Mouse (Mus musculus): ENCODE measurements around the gene Fmo6. TPM values are rescaled to one million over a fixed set of nuclear protein-coding genes. Genes with fewer than 3 reads are reported as not detected.

Fmo6 gene
- polyA plus RNA-seq (2015; fragmentation: Nextera tagmentation; extraction: Ambion mirVana), result not detected in 2 replicates

DNA sequence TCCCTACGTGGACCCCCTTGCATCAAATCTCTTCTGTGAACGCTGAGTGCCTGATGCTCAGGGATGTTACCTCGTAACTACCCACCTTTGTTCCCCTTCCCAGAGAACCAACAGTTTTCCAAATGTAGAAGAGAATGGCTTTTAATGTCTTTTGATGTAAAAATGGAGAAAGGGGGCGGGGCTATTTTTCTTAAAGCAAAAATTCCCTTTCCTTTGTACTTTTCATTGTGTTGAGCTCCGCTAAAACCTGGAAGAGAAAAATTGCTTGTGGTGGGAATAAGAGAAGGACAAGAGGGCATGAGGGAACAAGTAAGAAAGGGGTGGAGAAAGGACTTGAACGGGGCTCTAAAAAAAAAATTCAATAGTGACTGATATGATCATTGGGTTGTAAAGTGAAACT is at the start of gene Fmo6:
Gene Fmo6 (minus strand): TSS at position 101 of the 400 bp plus-strand sequence.
- H3K36me3 ChIP-seq (ENCODE audit: control insufficient read depth, insufficient read depth, low read length), result no peaks in the 10 kb centered on the region
- 81% methylated on average over 6 of the region's 6 CpGs for WGBS
- no peaks in the 10 kb centered on the region for H3K9me3 ChIP-seq (ENCODE audit: control insufficient read depth, low read length)
- no peak within 1 kb of the TSS for H3K27ac ChIP-seq (ENCODE audit: low read length)
- ATAC-seq, result no peak
- H3K27me3 ChIP-seq (replicated peaks; ENCODE audit: control insufficient read depth, insufficient read depth, low read length), result no peaks in the 10 kb centered on the region
- no peaks in the 10 kb centered on the region for H3K4me1 ChIP-seq (ENCODE audit: control insufficient read depth, insufficient read depth, low read length)
- H3K4me2 ChIP-seq (ENCODE audit: low read depth, low read length), result no peak within 1 kb of the TSS
- H3K9ac ChIP-seq (ENCODE audit: low read depth, low read length), result no peak within 1 kb of the TSS
- H3K4me3 ChIP-seq (ENCODE audit: low read length), result no peak within 1 kb of the TSS

DNA sequence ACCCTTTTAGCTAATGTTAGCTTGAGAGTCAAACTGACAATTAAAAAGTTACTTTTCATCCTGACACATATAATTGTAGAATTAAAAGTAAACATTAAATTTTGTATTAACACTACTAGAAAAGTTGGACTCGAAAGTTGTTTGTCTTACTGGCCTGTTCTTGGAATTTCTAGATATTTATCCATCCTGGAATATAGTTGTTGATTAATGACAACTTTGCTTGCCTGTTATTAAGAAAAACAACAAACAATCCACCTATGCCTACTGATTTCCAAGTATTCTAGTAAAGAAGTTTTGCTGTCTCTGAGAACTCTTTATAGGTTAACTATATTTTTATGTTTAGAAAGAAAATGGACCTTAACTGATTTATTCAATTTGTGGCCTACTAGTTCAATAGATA is 49.5 kb upstream of the Fmo6 start:
- no peaks in the 10 kb centered on the region for H3K36me3 ChIP-seq (ENCODE audit: control insufficient read depth, insufficient read depth, low read length)
- 79% methylated on average over 1 of the region's 1 CpGs for WGBS

DNA sequence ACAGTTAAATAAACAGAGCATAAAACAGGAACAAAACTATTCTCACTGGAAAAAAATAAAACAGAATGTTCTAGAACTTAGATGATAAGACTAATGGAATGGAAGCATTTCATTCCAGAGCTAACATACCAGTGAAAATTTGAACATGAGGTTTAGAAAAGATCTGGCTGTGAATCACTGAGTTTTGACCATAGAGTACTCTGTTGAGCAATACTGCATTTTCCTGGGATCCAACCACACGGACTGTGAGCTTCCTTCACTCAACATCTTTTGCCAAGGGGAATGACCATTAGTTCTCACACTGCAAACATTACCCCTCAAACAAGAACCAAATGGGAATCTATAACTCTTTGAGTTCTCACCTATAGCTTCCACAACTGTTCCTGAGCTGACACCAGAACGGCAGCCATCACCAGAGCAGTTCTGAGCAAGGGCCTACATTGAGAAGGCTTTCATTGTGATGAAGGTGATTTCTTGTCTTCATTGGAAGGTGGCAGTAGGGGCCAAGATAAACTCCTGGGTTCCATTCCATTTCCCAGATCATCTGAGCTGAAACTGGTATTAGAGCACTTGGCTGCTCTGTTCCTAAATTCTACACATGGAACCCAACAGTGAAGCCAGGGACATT is 48.9 kb upstream of the Fmo6 start:
- Histone ChIP-seq H3K36me3 (ENCODE audit: control insufficient read depth, insufficient read depth, low read length) (no peaks in the 10 kb centered on the region), H3K4me1 (ENCODE audit: control insufficient read depth, insufficient read depth, low read length) (no peaks in the 10 kb centered on the region), H3K27ac (ENCODE audit: low read length) (no peak overlapping the region), H3K9ac (ENCODE audit: low read depth, low read length) (no peak overlapping the region), H3K27me3 (replicated peaks; ENCODE audit: control insufficient read depth, insufficient read depth, low read length) (no peaks in the 10 kb centered on the region), H3K4me3 (ENCODE audit: low read length) (no peak overlapping the region), H3K4me2 (ENCODE audit: low read depth, low read length) (no peak overlapping the region), H3K9me3 (ENCODE audit: control insufficient read depth, low read length) (no peaks in the 10 kb centered on the region)
- WGBS, result 89% methylated on average over 2 of the region's 2 CpGs
- ATAC-seq, result no peak

More for the DNA sequence above, 49.5 kb upstream of the Fmo6 start:
- H3K4me1 ChIP-seq (ENCODE audit: control insufficient read depth, insufficient read depth, low read length), result no peaks in the 10 kb centered on the region
- no peak for ATAC-seq
- H3K27ac ChIP-seq (ENCODE audit: low read length), result no peak overlapping the region
- no peak overlapping the region for H3K4me3 ChIP-seq (ENCODE audit: low read length)
- no peaks in the 10 kb centered on the region for H3K9me3 ChIP-seq (ENCODE audit: control insufficient read depth, low read length)
- H3K4me2 ChIP-seq (ENCODE audit: low read depth, low read length), result no peak overlapping the region
- H3K27me3 ChIP-seq (replicated peaks; ENCODE audit: control insufficient read depth, insufficient read depth, low read length), result no peaks in the 10 kb centered on the region
- no peak overlapping the region for H3K9ac ChIP-seq (ENCODE audit: low read depth, low read length)

DNA sequence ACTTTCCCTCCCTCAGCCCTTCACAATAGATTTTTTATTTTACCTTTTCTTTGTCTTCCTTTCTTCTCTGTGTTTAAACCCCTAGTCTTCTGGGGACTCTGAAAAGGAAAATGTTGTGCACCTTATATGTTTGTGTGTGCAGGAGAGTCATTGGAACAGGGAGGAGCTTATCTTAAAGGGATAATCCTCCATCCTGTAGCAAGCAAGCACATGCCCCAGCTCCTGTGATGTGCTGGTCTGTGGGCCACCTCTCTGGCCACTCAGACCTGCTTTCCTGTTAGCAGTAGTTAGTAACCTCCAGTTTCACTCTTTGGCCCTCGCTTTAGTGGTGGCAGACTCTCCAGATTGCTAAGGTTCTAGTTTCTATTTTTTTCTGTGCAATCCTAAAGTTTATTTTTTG is 47.1 kb upstream of the Fmo6 start, which contains the start of gene Fmo3:
Gene Fmo3 (minus strand): TSS at position 101 of the 400 bp plus-strand sequence.
- Histone ChIP-seq H3K27me3 (replicated peaks; ENCODE audit: control insufficient read depth, insufficient read depth, low read length) (no peaks in the 10 kb centered on the region), H3K36me3 (ENCODE audit: control insufficient read depth, insufficient read depth, low read length) (no peaks in the 10 kb centered on the region), H3K9ac (ENCODE audit: low read depth, low read length) (no peak within 1 kb of the TSS), H3K4me3 (ENCODE audit: low read length) (no peak within 1 kb of the TSS), H3K4me2 (ENCODE audit: low read depth, low read length) (no peak within 1 kb of the TSS), H3K4me1 (ENCODE audit: control insufficient read depth, insufficient read depth, low read length) (no peaks in the 10 kb centered on the region), H3K27ac (ENCODE audit: low read length) (no peak within 1 kb of the TSS), H3K9me3 (ENCODE audit: control insufficient read depth, low read length) (no peaks in the 10 kb centered on the region)
- ATAC-seq, result no peak
- WGBS, result 95% methylated on average over 1 of the region's 1 CpGs

DNA sequence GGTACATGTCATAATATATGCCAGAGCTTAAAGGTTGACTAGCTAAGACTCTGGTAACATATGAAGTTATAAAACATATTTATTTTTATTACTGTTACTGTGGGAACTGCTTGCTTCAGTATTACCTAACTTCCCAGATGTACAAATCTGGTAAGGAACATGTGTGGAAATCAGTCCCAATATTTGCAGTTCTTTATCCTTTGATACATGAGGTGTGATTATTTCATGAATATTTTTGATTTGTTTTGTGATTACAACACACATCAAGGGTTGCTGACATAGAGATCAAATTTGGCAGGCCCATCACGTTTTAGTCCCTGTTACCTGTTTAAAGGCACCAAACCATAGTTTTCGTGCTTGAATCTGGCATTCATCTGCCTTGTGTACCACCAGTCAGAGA is 26.2 kb upstream of the Fmo6 start:
- H3K9me3 ChIP-seq (ENCODE audit: control insufficient read depth, low read length), result no peaks in the 10 kb centered on the region
- WGBS, result 73% methylated on average over 2 of the region's 2 CpGs
- H3K4me2 ChIP-seq (ENCODE audit: low read depth, low read length), result no peak overlapping the region
- no peak overlapping the region for H3K27ac ChIP-seq (ENCODE audit: low read length)
- H3K27me3 ChIP-seq (replicated peaks; ENCODE audit: control insufficient read depth, insufficient read depth, low read length), result no peaks in the 10 kb centered on the region
- ATAC-seq, result no peak
- no peaks in the 10 kb centered on the region for H3K4me1 ChIP-seq (ENCODE audit: control insufficient read depth, insufficient read depth, low read length)
- no peaks in the 10 kb centered on the region for H3K36me3 ChIP-seq (ENCODE audit: control insufficient read depth, insufficient read depth, low read length)
- H3K9ac ChIP-seq (ENCODE audit: low read depth, low read length), result no peak overlapping the region
- no peak overlapping the region for H3K4me3 ChIP-seq (ENCODE audit: low read length)

DNA sequence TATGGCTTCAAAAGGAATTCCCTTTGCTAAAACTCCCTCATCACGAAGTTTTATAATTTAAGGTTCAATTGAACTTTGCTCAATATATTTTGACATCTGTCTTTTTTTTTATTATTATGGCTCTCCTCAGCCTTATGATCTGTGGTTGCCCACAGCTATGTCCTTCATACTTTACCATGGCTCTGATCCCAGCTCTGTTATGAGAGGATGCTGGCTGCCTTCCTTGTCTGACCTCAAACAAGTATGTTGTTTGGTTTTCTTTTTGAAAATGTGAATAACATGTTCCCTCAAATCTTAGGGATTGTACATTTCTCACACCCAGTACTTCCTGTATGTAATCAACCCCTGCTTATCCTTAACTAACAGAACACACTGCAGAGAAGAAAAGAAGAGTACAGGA is 20.1 kb upstream of the Fmo6 start:
- Histone ChIP-seq H3K9me3 (ENCODE audit: control insufficient read depth, low read length) (no peaks in the 10 kb centered on the region), H3K4me1 (ENCODE audit: control insufficient read depth, insufficient read depth, low read length) (no peaks in the 10 kb centered on the region), H3K36me3 (ENCODE audit: control insufficient read depth, insufficient read depth, low read length) (no peaks in the 10 kb centered on the region), H3K9ac (ENCODE audit: low read depth, low read length) (no peak overlapping the region), H3K27ac (ENCODE audit: low read length) (no peak overlapping the region), H3K4me2 (ENCODE audit: low read depth, low read length) (no peak overlapping the region), H3K4me3 (ENCODE audit: low read length) (no peak overlapping the region), H3K27me3 (replicated peaks; ENCODE audit: control insufficient read depth, insufficient read depth, low read length) (no peaks in the 10 kb centered on the region)
- no peak for ATAC-seq
- 77% methylated on average over 1 of the region's 1 CpGs for WGBS

DNA sequence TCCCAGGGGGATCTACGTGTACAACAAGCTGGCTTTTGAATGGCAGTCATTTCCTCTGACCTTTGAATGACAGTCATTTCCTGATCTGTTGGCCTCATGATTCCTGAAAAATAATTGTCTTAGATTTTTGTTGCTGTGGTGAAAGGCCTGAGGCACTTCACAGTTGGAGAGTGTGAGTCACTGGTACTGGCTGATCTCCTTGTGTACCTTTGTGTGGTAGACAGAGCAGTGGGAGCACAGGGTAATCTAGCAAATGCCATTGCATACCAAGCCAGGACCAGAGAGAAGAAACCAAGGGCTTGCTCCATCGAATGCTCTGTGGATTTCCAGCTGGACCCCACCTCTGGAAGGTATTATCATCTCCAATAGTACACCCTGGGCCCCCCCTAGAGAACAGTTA is 15.8 kb upstream of the Fmo6 start:
- H3K4me1 ChIP-seq (ENCODE audit: control insufficient read depth, insufficient read depth, low read length), result no peaks in the 10 kb centered on the region
- H3K4me2 ChIP-seq (ENCODE audit: low read depth, low read length), result no peak overlapping the region
- no peak overlapping the region for H3K27ac ChIP-seq (ENCODE audit: low read length)
- no peak overlapping the region for H3K9ac ChIP-seq (ENCODE audit: low read depth, low read length)
- no peaks in the 10 kb centered on the region for H3K9me3 ChIP-seq (ENCODE audit: control insufficient read depth, low read length)
- 56% methylated on average over 2 of the region's 2 CpGs for WGBS
- no peaks in the 10 kb centered on the region for H3K27me3 ChIP-seq (replicated peaks; ENCODE audit: control insufficient read depth, insufficient read depth, low read length)
- no peaks in the 10 kb centered on the region for H3K36me3 ChIP-seq (ENCODE audit: control insufficient read depth, insufficient read depth, low read length)
- no peak overlapping the region for H3K4me3 ChIP-seq (ENCODE audit: low read length)
- ATAC-seq, result peak; percentile 46; the same call in 1 of the 2 replicates

DNA sequence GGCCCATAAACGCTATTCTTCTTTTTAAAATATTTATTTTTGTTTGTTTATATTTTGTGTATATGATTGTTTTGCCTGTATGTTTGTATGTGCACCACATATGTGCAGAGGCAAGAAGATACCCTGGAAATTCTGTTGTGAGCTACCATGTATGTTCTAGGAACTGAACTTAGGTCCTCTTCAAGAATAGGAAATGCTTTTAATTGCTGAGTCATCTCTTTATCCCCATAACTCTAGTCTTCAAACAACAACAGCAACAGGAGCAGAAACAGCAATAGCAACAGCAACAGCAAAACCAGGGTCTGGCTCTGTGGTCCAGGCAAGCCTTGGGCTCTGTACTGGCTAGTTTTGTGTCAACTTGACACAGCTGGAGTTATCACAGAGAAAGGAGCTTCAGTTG is 12.4 kb upstream of the Fmo6 start:
- Histone ChIP-seq H3K4me3 (ENCODE audit: low read length) (no peak overlapping the region), H3K27me3 (replicated peaks; ENCODE audit: control insufficient read depth, insufficient read depth, low read length) (no peaks in the 10 kb centered on the region), H3K27ac (ENCODE audit: low read length) (no peak overlapping the region), H3K4me2 (ENCODE audit: low read depth, low read length) (no peak overlapping the region), H3K4me1 (ENCODE audit: control insufficient read depth, insufficient read depth, low read length) (no peaks in the 10 kb centered on the region), H3K36me3 (ENCODE audit: control insufficient read depth, insufficient read depth, low read length) (no peaks in the 10 kb centered on the region), H3K9ac (ENCODE audit: low read depth, low read length) (no peak overlapping the region), H3K9me3 (ENCODE audit: control insufficient read depth, low read length) (no peaks in the 10 kb centered on the region)
- no peak for ATAC-seq
- 90% methylated on average over 1 of the region's 1 CpGs for WGBS

DNA sequence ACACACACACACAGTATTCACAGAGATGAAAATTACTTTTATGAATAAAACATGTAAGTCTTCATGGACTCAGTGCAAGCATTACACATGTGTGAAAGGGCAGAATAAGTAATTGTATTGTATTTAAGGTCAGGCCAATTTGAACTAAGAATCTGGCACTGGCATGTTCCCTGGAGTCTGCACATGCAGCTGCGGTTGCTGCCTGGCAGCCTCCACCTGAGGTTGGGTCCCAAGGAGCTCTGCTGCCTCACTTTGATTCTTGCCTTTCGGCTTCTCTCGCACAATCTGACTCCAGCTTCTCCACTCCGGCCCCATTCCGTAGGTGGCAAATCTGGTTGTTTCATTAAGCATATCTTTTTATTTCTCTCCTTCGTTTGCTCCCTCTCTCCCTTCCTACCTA is 10.6 kb upstream of the Fmo6 start:
- Histone ChIP-seq H3K27ac (ENCODE audit: low read length) (no peak overlapping the region), H3K36me3 (ENCODE audit: control insufficient read depth, insufficient read depth, low read length) (no peaks in the 10 kb centered on the region), H3K4me3 (ENCODE audit: low read length) (no peak overlapping the region), H3K4me1 (ENCODE audit: control insufficient read depth, insufficient read depth, low read length) (no peaks in the 10 kb centered on the region), H3K9ac (ENCODE audit: low read depth, low read length) (no peak overlapping the region), H3K27me3 (replicated peaks; ENCODE audit: control insufficient read depth, insufficient read depth, low read length) (no peaks in the 10 kb centered on the region), H3K9me3 (ENCODE audit: control insufficient read depth, low read length) (no peaks in the 10 kb centered on the region), H3K4me2 (ENCODE audit: low read depth, low read length) (no peak overlapping the region)
- WGBS, result 92% methylated on average over 6 of the region's 6 CpGs
- ATAC-seq, result no peak

Measured in intestine, embryonic 16.5 days (tissue).